Mouse (Mus musculus): ENCODE data around the gene Lpcat3.
"Not testable (repeated sequence)": the region's sequence is repeated elsewhere in the genome, so short reads cannot be mapped to it uniquely, and the experiment has no call there.

Gene Lpcat3

DNA sequence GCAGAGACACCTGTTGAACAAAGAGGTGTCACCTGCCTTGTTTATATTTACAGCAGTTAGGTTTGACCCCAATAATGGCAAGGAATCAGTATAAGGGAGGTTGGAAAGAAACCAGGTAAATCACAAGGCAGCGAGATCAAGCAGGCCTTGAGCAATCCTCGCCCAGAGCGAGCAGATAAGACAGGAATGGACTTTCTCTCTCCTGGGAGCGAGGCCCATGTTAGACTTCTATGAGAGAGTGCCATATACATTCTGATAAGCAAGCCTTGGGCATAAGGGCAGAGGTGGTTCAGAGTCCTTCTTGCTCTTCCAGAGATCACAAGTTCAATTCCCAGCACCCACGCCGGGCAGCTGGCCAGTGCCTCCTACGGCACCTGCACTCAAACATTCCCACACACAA lies 15.9 kb downstream of the Lpcat3 start:
- peak; percentile 65 for DNase-seq (ENCODE audit: low spot score)

DNA sequence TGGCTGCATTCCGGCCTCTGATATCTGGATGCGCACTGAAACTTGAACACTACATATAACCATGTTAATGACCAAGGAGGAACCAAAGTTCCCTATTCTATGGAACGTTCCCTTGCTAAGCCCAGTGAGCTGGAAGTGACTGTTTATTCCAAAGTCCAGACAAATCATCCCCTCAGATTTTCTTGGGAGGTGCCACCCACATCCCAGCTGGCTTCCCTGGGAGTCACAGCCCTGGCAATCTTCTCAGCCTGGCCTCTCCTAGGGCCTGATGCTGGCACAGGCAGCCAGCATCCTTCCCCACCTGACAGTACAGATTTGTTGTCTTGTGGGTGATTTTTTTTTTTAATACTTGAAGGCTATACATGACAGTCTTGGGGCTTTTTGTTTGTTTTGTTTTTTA lies 16.7 kb downstream of the Lpcat3 start:
- no peak for DNase-seq (ENCODE audit: low spot score)

DNA sequence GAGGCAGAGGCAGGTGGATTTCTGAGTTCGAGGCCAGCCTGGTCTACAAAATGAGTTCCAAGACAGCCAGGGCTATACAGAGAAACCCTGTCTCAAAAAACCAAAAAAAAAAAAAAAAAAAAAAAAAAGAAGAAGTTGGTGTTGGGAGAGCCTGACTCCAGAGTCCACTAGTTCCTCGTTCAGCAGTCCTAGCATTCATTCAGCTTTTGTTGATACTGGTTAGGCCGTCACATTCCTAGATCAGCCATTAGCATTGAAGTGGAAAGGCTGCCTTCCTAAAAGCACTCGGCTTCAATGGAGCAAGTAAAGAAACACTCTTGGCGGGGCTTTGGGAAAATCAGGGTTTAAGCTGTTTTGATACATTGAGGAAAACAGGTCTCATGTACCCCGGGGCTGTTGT lies 19.5 kb downstream of the Lpcat3 start:
- not testable (repeated sequence) for DNase-seq (ENCODE audit: low spot score)

DNA sequence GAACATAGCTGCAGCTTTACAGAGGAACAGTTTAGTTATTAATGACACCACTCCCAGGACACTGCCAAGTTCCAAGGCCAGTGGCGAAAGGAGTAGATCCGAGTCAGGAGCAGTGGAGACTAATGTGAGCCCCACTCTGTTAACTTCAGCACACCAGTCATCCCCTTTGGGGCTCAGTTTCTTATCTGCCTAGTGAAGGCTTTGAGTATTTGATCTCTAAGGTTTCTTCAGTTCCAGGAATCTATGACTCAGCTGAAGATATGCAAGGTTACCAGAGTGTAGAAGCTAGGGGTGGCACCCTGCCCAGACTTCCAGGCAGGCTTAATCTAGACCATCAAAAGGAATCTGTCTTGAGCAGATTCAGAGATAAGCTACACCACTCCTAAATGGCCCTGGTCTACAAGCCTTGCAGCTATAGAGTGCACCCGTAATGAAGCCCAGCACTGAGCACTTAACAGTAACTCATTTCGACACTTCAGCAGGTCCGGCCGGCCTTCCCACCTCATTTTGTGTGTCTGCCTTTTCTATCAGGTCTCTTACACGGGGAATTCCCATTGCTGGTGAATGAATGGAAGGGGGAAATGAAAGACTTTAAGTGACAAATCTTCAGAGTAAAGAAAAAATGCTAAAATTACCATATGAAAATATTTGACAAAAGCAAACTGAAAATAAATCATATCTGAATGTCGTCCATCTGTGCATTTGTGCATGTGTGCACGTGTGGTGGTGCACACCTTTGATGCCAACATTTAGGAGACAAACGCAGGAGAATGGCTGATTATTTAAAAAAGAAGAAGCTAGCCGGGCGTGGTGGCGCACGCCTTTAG lies 21.0 kb downstream of the Lpcat3 start:
- peak; percentile 76 for DNase-seq (ENCODE audit: low spot score)

DNA sequence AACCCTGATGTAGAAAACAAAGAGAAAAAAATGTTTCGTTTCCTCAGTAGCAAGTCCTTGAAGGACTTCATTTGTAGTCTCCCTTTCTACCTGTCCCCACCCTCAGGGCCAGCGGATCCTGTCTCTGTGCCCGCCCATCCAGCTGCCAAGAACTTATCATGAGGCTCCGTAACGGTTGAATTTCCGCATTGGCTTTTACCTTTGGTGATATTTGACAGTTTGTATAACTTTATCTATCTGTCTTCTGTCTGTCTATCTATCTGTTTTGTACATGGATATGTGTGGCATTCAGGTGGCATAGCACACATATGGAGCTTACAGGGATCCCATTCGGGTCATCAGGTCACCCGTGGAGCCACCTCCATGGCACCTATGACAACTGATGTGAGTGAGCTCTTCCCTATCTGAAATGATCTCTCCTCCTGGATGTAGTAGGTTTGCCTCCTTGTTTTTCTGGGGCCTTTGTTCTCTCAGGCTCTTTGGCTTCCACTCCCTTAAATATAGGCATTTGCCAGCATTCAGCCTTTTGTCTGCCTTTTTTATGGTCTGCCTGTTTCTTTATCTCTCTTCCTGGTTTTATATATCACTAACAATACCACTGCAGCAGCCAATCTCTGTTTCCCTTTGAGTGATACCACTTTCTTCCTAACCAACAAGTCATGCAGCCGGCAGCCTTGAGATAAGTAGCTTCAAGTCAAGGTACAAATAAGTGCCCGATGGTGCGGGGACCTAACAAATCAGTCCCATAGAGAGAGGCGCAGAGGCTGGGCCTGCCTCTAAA lies 23.0 kb downstream of the Lpcat3 start:
- DNase-seq (ENCODE audit: low spot score) = no peak

DNA sequence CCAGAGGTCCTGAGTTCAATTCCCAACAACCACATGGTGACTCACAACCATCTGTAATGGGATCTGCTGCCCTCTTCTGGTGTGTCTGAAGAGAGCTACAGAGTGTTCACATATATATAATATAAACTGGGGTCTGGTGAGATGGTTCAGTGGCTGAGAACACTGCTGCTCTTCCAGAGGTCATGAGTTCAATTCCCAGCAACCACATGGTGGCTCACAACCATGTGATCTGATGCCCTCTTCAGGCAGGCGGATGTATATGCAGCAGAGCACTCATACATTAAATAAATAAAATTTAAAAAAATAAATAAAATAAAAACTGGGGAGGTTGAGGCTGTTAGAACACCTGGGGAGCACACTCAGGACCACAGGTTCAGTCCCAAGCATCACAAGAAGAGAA lies 23.8 kb downstream of the Lpcat3 start:
- DNase-seq (ENCODE audit: low spot score) = not testable (repeated sequence)

DNA sequence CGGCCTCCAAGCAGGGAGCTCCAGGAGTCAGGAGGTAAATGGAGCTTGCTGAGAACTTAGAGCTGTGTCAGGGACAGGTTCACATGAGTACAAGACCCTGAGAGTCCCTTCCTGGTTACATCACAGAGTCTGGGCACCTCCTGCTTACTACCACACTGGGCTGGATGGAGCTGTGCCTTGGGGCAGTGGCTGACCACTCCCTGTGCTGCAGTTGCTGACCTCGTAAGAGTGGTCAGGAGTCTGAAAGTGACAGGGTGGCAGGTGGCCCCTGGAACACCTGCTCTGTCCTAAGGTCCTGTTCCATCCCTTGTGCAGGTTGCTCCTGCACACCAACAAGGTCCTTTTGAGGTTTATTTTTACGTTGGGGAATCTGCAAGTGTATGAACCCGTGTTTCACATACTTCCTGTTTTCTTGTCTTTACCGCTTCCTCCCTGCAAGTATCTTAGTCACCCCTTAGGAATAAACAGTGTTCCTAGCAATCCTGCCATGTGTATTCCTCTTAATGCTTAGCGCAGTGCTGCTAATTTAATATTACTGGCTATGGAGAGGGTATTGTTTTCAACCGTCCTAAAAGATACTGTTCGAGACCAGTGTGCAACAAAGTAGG lies 25.4 kb downstream of the Lpcat3 start:
- DNase-seq (ENCODE audit: low spot score) = no peak

DNA sequence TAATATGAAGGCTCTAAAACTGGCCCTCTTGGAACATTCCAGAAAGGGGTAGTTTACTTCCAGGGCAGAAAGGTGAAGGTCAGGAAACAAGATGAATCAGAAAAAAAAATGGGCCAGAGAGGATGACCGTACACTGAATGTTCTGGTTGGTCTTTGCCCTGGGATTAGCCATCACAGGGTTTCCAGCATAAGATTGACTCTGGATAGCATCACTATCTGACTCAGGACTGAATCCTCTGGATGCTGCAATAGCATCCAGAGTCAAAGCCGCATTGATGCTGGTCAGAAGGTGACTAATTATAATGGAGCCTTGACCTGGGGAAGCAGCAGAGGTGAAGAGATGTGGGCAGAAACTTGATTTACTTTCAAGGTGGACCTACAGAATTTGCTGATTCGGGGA lies 26.2 kb downstream of the Lpcat3 start:
- no peak for DNase-seq (ENCODE audit: low spot score)

DNA sequence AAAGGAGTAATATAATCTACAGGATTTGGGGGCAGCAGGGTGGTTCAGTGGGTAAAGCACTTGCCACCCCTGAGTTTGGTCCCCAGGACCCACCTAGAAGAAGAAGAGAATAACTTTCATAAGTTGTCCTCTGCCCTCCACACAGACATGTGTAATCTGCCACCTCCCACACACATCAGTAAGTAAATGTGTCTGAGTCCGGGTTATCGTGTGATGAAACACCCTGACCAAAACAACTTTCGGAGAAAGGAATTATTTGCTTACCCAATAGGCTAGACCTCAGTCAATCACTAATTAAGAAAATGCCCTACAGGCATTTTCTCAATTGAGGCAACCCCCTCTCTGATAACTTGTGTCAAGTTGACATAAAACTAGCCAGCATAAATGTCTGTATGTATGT lies 27.7 kb downstream of the Lpcat3 start:
- no peak for DNase-seq (ENCODE audit: low spot score)

DNA sequence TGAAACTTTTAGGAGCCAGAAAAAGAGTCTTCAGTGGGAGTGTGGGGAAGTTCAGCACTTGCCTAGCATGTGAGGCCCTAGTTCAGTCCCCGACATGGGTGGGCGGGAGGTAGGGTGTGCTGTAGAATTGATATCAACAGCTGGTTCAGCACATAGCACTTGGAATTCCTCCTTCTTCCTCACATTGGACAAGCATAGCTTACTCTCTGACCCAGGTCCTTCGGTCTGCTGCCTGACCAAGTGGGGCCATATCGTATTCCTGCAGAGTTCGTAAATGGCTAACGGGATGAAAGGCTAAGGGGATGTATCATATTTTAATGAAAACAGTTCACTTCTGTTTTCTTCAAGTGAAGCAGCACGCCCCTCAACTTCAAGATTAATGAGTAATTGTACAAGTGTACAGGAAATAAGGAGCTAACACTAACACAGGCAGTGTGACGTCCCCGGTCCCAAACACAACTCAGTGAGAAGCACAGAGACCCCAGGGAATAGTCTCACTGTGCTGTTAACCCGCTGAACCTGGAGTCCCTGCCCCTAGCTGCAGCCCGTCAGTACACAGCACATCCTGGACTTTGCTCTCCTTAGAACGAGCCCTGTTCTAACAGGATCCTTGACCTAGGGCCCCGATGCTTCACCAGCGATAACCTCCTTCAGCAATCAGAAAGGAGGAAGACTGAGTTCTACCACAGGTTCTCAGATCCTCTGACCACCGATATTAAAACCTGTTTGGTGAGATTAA lies 30.6 kb downstream of the Lpcat3 start:
- DNase-seq (ENCODE audit: low spot score) = peak; percentile 81

DNA sequence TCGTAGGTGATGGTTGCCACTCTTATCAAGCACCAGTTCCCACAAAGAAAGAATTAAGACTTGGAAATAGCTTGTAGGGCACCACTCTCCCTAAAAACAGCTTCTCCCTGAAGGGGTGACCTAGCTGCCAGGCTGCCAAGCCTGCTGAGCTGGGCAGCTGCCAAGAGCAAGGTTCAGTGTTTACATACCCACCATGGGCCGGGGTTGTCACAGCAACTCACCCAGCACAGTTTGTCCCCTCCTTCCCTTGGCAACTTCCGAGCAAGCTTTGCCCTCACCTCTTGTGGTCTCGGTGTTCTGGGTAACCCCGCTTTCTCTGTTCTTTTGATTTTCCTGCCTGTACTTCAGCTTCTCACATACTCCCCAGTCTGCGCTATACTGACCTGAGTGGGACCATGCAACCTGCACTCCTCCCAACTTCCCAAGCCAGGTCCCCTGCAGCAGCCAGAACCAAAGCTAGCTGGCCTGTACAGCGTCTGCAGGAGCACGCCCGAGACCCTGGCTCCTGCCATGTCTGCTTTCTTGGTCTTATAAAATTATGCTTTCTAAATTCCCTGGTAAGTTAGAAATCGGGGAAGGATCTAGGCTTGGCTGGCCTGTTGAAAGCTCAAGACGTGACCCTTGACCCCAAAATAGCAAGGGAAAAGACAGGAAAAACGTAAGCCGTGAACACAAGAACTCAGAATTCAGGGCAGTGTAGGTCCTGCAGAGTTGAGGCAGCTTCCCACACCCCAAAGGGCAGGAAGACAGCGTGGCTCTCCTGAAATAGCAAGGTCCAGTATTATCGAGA lies 31.5 kb downstream of the Lpcat3 start:
- DNase-seq (ENCODE audit: low spot score) = no peak

DNA sequence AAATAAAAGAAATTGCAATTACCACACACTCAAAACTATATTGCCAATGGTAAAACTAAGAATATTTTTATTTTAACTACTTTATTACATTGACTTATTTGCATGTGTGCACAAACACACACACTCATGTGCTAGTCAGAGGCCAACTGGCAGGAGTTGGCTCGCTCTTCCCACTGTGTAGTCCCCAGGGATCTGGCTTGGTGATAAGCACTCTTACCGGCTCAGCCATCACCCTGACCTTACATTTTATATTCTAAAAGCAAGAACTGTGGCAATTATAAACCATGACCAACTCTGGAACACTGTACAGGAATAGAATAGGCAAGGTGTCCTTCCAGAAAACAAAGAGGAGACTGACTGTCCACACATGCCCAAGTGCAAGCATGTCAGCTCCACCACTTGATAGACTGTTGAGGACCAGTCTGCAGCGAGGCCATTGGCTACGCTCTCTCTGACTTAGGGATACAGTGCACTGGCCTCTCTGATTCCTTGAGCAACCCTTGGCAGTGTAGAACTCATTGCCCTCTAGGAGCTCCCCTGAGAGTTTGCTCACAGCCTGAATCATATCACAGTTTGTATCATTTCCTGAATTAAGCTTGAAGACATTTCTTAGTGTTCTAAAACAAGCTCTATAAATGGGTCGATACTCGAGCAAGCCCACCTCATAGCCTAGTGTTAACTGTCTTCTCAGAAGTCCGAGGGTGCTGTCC lies 33.8 kb downstream of the Lpcat3 start:
- no peak for DNase-seq (ENCODE audit: low spot score)

DNA sequence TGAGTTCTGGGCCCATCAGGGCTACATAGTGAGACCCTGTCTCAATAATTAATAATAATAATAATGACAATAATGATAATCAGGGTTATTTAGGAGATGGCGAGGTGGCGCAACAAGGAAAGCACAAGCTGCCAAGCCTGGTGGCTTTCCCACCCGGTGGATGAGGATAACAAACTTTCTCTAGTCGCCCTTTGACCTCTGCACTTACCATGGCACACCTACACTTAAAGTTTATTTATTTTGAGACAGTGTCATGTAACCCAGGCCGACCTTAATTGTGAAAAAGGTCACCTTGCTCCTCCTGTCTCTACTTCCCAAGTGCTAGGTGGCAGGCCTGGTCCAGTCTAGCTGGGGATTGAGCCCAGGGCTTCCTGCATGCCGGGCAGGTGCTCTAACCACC lies 35.9 kb downstream of the Lpcat3 start:
- no peak for DNase-seq (ENCODE audit: low spot score)

DNA sequence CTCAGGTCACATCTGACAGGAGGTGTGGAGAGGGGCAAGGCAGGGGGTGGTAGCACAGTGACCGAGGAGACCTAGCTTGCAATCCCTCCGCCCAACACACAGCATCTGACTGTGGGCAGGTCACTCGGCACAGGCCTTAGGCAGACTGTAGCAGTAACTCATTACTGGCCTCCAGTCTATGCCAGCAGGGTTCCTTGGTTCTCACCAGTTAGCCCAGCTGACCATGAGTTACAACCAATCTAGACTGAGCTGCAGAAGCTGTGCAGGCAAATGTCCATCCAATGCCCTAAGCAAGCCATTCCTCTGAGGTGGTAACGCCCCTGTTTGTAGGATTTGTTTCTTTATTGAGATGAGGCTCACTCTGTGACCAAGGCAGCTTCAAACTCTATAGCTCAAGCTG lies 36.5 kb downstream of the Lpcat3 start:
- DNase-seq (ENCODE audit: low spot score) = no peak

DNA sequence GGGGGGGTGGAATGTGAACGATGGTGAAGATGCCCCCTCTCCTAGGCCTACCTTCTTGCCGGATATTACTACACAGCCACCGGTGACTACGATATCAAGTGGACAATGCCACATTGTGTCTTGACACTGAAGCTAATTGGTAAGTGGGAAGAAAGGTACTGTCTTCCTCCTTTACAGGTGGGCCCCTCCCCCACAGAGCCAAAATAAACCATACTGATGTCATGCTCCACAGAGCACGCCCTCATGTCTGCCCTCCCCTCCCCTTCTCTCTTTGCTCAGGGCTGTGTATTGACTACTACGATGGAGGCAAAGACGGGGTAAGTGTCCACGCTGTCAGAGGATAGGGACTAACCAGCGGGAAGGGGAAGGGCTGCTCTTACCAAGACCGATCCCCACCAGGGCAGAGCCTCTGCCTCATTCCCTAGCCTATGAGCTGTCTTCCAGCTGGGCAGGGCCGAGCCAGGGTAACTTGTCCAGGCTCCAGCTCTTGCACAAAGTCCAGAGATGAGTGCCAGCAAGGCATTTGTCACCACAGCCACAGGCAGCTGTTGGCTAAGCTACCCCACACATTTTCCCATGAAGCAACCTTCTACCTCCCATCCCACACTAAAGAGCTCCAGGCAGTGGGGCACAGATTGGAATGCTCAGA lies 37.3 kb downstream of the Lpcat3 start:
- no peak for DNase-seq (ENCODE audit: low spot score)

DNA sequence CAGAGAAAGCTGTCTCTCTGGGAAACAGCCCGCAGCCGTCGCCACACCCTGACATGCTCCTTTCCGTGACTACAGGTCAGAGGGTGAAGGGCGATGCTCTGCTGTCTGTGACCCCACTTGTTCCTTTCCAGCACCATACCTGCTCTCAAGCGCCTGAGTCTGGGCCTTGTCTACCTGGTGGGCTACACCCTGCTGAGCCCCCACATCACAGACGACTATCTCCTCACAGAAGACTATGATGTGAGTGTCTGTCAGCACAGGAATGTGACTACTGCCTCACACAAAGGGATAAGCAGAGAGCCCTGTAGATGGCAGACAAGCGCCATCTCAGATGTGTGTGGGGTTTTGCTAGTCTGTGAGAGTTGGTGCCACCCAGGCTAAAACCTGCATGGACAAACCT lies 38.5 kb downstream of the Lpcat3 start:
- no peak for DNase-seq (ENCODE audit: low spot score)

DNA sequence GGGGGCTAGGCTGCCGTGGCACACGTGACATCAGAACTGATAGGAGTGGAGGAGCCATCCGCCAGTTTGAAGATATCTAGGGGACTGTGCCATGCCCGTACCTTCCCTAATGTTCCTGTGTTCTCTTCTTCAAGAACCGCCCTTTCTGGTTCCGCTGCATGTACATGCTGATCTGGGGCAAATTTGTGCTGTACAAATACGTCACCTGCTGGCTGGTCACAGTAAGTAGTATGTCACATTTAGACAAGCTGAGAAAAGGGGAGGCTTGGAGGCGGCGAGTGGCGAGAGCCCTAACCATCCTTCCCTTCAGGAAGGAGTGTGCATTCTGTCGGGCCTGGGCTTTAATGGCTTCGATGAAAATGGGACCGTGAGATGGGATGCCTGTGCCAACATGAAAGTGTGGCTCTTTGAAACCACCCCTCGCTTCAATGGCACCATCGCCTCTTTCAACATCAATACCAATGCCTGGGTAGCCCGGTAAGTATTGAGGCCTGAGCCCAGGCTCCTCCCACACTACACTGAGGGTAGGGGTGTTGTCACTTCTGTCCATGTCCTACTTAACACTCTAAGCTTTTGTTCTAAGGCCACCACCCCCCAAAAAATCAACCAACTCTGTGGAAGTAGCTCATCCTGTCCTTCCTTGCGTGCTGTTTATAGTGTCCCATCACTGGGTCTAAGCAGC lies 39.4 kb downstream of the Lpcat3 start:
- DNase-seq (ENCODE audit: low spot score) = no peak

DNA sequence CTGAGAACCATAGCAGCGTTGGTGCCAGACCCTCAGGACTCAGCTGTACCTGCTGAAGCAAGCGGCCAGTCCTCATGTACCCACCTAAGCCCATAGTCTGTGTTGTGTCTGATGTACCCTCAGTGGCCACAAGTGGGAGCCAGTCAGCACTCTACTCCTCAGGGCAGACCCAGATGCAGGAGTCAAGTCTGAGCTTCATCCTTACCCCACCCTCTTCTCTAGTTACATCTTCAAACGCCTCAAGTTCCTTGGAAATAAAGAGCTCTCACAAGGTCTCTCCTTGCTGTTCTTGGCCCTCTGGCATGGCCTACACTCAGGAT lies 39.9 kb downstream of the Lpcat3 start:
- peak; percentile 57 for DNase-seq (ENCODE audit: low spot score)

DNA sequence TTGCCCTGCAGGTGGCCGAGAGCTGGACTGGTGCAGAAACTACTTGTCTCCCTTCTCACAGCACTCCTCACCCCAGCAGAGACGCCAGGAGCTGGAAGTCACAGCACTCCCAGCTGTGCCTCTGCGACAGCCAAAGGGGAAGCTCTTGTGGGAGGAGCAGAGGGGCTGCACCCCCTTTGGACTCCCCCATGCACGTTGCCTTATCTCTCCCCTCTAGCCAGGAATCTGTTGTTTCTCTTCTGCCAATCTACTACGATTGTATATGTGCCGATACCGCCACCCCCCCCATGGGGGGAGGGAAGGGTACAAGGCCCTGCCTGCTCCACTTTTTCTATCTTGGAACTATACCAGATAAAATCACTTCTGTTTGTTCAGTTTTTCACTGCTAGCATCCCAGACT lies 41.0 kb downstream of the Lpcat3 start:
- no peak for DNase-seq (ENCODE audit: low spot score)

DNA sequence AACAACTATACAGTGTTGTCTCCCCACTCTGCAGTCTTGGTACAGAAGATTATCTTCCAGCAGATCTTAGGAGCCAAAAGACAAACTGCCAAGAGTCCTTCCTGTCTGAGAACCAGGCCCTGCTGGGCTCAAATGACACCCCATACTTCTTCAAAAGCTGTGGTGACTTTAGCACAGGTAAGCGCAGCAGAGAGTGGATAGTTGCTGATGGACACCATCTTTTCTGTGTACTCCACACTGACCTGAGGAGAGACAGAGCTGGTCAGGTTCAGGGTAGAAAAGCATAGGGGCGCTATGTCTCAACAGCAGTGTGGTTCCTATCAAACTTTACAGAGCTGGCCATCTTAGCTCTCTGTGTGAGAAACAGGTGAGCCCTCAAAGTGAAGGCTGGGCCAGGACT lies 41.6 kb downstream of the Lpcat3 start:
- DNase-seq (ENCODE audit: low spot score) = no peak

Measured in yolk sac, embryonic 10.5 days (tissue).